ENCODE assay signal across 28 mouse cellular contexts in genomic region chr13:43349376-43349775, GRCm38 (mm10). TPM values are rescaled to one million over a fixed set of nuclear protein-coding genes. Genes with fewer than 3 reads are reported as not detected.
A peak's percentile ranks its signal among the peaks of the same experiment; 100 is the strongest.
DNase-seq lines count a peak whose midpoint lies in the region; ATAC-seq and TF ChIP-seq lines count a peak whose summit lies in the region.
"Had no signal": no experiment of that assay in that cellular context is flagged by ENCODE, and none has a peak within 500 bp of the region (broad histone marks: within the 10 kb centered on the region; RNA-seq: fewer than 3 reads in every experiment).

No protein-coding gene starts in this region.

- H3K4me3 ChIP-seq in liver, adult 2 months (ENCODE audit: insufficient read depth, low read depth, low read length), result no peak overlapping the region
- no peak overlapping the region for H3K4me3 ChIP-seq in liver, embryonic 11.5 days (ENCODE audit: low read depth, low read length)
- peak overlapping the region; percentile 89 for H3K4me3 ChIP-seq in megakaryocyte, embryonic 14.5 days (replicated peaks)
- H3K4me3 ChIP-seq in hindbrain, embryonic 12.5 days, result no peak overlapping the region
- H3K4me3 ChIP-seq: embryonic facial prominence, embryonic 10.5 days; embryonic facial prominence, embryonic 15.5 days; forebrain, embryonic 12.5 days; hindbrain, embryonic 10.5 days; kidney, embryonic 15.5 days; liver, embryonic 12.5 days; lung, embryonic 15.5 days; midbrain, embryonic 12.5 days; neural tube, embryonic 13.5 days; stomach, embryonic 15.5 days had no signal

- H3K9me3 ChIP-seq in liver, embryonic 11.5 days (ENCODE audit: control insufficient read depth, low read length), result no peaks in the 10 kb centered on the region
- H3K9me3 ChIP-seq in megakaryocyte, embryonic 14.5 days, result no peaks in the 10 kb centered on the region
- H3K9me3 ChIP-seq in hindbrain, embryonic 12.5 days (replicated peaks), result no peaks in the 10 kb centered on the region
- H3K9me3 ChIP-seq: embryonic facial prominence, embryonic 10.5 days; embryonic facial prominence, embryonic 15.5 days; forebrain, embryonic 12.5 days; hindbrain, embryonic 10.5 days; kidney, embryonic 15.5 days; liver, embryonic 12.5 days; lung, embryonic 15.5 days; midbrain, embryonic 12.5 days; neural tube, embryonic 13.5 days; stomach, embryonic 15.5 days had no signal

- H3K4me2 ChIP-seq in liver, embryonic 11.5 days, result no peak overlapping the region
- no peak overlapping the region for H3K4me2 ChIP-seq in hindbrain, embryonic 12.5 days (replicated peaks)
- H3K4me2 ChIP-seq: embryonic facial prominence, embryonic 15.5 days; forebrain, embryonic 12.5 days; kidney, embryonic 15.5 days; liver, embryonic 12.5 days; lung, embryonic 15.5 days; midbrain, embryonic 12.5 days; neural tube, embryonic 13.5 days; stomach, embryonic 15.5 days had no signal

- no peaks in the 10 kb centered on the region for H3K4me1 ChIP-seq in liver, adult 2 months (ENCODE audit: control insufficient read depth, insufficient read depth, low read length)
- H3K4me1 ChIP-seq in liver, embryonic 11.5 days (replicated peaks; ENCODE audit: control insufficient read depth, insufficient read depth, low read length), result no peaks in the 10 kb centered on the region
- H3K4me1 ChIP-seq in megakaryocyte, embryonic 14.5 days, result peaks cover 85% of the 10 kb centered on the region
- H3K4me1 ChIP-seq in hindbrain, embryonic 12.5 days, result no peaks in the 10 kb centered on the region
- H3K4me1 ChIP-seq: embryonic facial prominence, embryonic 15.5 days; forebrain, embryonic 12.5 days; kidney, embryonic 15.5 days; midbrain, embryonic 12.5 days; neural tube, embryonic 13.5 days; stomach, embryonic 15.5 days had no signal

- no peaks in the 10 kb centered on the region for H3K36me3 ChIP-seq in liver, adult 2 months (ENCODE audit: control insufficient read depth, insufficient read depth, low read length)
- no peaks in the 10 kb centered on the region for H3K36me3 ChIP-seq in liver, embryonic 11.5 days (ENCODE audit: control insufficient read depth, insufficient read depth, low read length)
- H3K36me3 ChIP-seq in megakaryocyte, embryonic 14.5 days (replicated peaks; ENCODE audit: low read length), result peaks cover 6% of the 10 kb centered on the region
- H3K36me3 ChIP-seq in hindbrain, embryonic 12.5 days, result no peaks in the 10 kb centered on the region
- H3K36me3 ChIP-seq: embryonic facial prominence, embryonic 10.5 days; embryonic facial prominence, embryonic 15.5 days; forebrain, embryonic 12.5 days; hindbrain, embryonic 10.5 days; kidney, embryonic 15.5 days; liver, embryonic 12.5 days; lung, embryonic 15.5 days; midbrain, embryonic 12.5 days; neural tube, embryonic 13.5 days; stomach, embryonic 15.5 days had no signal

- no peaks in the 10 kb centered on the region for H3K27me3 ChIP-seq in liver, adult 2 months (ENCODE audit: control insufficient read depth, insufficient read depth, low read length)
- no peaks in the 10 kb centered on the region for H3K27me3 ChIP-seq in liver, embryonic 11.5 days (replicated peaks; ENCODE audit: control insufficient read depth, insufficient read depth, low read length)
- H3K27me3 ChIP-seq in megakaryocyte, embryonic 14.5 days (replicated peaks), result no peaks in the 10 kb centered on the region
- no peaks in the 10 kb centered on the region for H3K27me3 ChIP-seq in hindbrain, embryonic 12.5 days
- H3K27me3 ChIP-seq: embryonic facial prominence, embryonic 15.5 days; forebrain, embryonic 12.5 days; kidney, embryonic 15.5 days; liver, embryonic 12.5 days; lung, embryonic 15.5 days; midbrain, embryonic 12.5 days; neural tube, embryonic 13.5 days; stomach, embryonic 15.5 days had no signal

- no peak for TF ChIP-seq POLR2A in liver, adult 2 months (IDR thresholded peaks at IDR 0.05; ENCODE audit: extremely low read depth, insufficient read depth, low read length)

- no peak overlapping the region; the same call in 1 of the 2 replicates for H3K27ac ChIP-seq in liver, adult 2 months (replicated peaks; ENCODE audit: insufficient read depth, low read depth, low read length)
- H3K27ac ChIP-seq in liver, embryonic 11.5 days (ENCODE audit: low read depth, low read length), result no peak overlapping the region
- H3K27ac ChIP-seq in hindbrain, embryonic 12.5 days, result no peak overlapping the region
- H3K27ac ChIP-seq: embryonic facial prominence, embryonic 10.5 days; embryonic facial prominence, embryonic 15.5 days; forebrain, embryonic 12.5 days; hindbrain, embryonic 10.5 days; kidney, embryonic 15.5 days; liver, embryonic 12.5 days; lung, embryonic 15.5 days; midbrain, embryonic 12.5 days; neural tube, embryonic 13.5 days; stomach, embryonic 15.5 days had no signal

- no peak for ATAC-seq in liver, embryonic 11.5 days (replicated peaks; ENCODE audit: low FRiP score)
- no peak for ATAC-seq in megakaryocyte, adult 5-6 weeks (ENCODE audit: poor library complexity, severe bottlenecking)
- ATAC-seq in hindbrain, embryonic 12.5 days (ENCODE audit: low FRiP score), result no peak
- ATAC-seq: hindbrain, embryonic 16.5 days; liver, embryonic 12.5 days had no signal

- WGBS in liver, adult 2 months, result 68% methylated on average over 8 of the region's 8 CpGs
- WGBS in liver, embryonic 11.5 days, result 76% methylated on average over 8 of the region's 8 CpGs
- WGBS in hindbrain, embryonic 12.5 days, result 81% methylated on average over 8 of the region's 8 CpGs

- no peaks in the 10 kb centered on the region for H3K79me2 ChIP-seq in liver, adult 2 months (ENCODE audit: control insufficient read depth, insufficient read depth, low read length)

- no peak for TF ChIP-seq CTCF in liver, adult 2 months (IDR thresholded peaks at IDR 0.05; ENCODE audit: low read depth, low read length)

- no peak overlapping the region for H3K9ac ChIP-seq in liver, adult 2 months (ENCODE audit: low read depth, low read length)
- no peak overlapping the region for H3K9ac ChIP-seq in liver, embryonic 11.5 days (ENCODE audit: low read depth, low read length)
- no peak overlapping the region for H3K9ac ChIP-seq in hindbrain, embryonic 12.5 days
- H3K9ac ChIP-seq: embryonic facial prominence, embryonic 15.5 days; forebrain, embryonic 12.5 days; kidney, embryonic 15.5 days; liver, embryonic 12.5 days; lung, embryonic 15.5 days; midbrain, embryonic 12.5 days; neural tube, embryonic 13.5 days; stomach, embryonic 15.5 days had no signal

- peak; percentile 75 for DNase-seq in liver, adult 2 months (ENCODE audit: extremely low read depth, low read depth, low spot score)
- no peak for DNase-seq in liver, embryonic 11.5 days (ENCODE audit: low spot score)
- DNase-seq in urinary bladder, postnatal 25 days (ENCODE audit: low spot score), result peak; percentile 8
- DNase-seq in urinary bladder, postnatal 4 days (ENCODE audit: low spot score in 2 of 2), result no peak
- DNase-seq in cerebellum, postnatal 4 days (ENCODE audit: low spot score in 2 of 2), result no peak
- DNase-seq: adrenal gland, adult 8-10 months; cerebellum, adult 2 months; cerebellum, postnatal 14 days; gastrocnemius, postnatal 10 days; heart, postnatal 14 days; kidney, adult 18-20 months; kidney, postnatal 25 days; right cerebral cortex, postnatal 25 days; thymus, postnatal 4 days had no signal

RNA-seq across cellular contexts. Expression of gene Sirt5, which starts 15.9 kb away (rescaled TPM):
- 16.9 and 21.6 TPM in 2 replicates for total RNA-seq in liver, adult 2 months (2014; rRNA removed)
- 7.4 and 8.7 TPM in 2 replicates for polyA plus RNA-seq in liver, adult 2 months (2012; rRNA removed)
- 12.9 and 13.7 TPM in 2 replicates for polyA plus RNA-seq in liver, embryonic 11.5 days (2014; fragmentation: Nextera tagmentation; extraction: Ambion mirVana)
- polyA plus RNA-seq in megakaryocyte, embryonic 14.5 days (2012; ENCODE audit: insufficient read depth, low replicate concordance), result 9.0 and 15.9 TPM in 2 replicates
- total RNA-seq in megakaryocyte, adult 5-6 weeks (2015), result 1.2 and 2.3 TPM in 2 replicates
- 0.92 and 2.5 TPM in 2 replicates for total RNA-seq in megakaryocyte, adult 5-6 weeks (2017)
- 33.8 and 35.9 TPM in 2 replicates for polyA plus RNA-seq in hindbrain, embryonic 12.5 days (2016; fragmentation: Nextera tagmentation; extraction: Ambion mirVana)

RNA-seq across cellular contexts. Expression of gene Gfod1, which starts 45.4 kb away (rescaled TPM):
- 0.74 and 1.0 TPM in 2 replicates for total RNA-seq in liver, adult 2 months (2014; rRNA removed)
- polyA plus RNA-seq in liver, adult 2 months (2012; rRNA removed), result 0.61 and 1.0 TPM in 2 replicates
- polyA plus RNA-seq in liver, embryonic 11.5 days (2014; fragmentation: Nextera tagmentation; extraction: Ambion mirVana), result 0.37 and 0.42 TPM in 2 replicates
- 5.5 and 23.4 TPM in 2 replicates for polyA plus RNA-seq in megakaryocyte, embryonic 14.5 days (2012; ENCODE audit: insufficient read depth, low replicate concordance)
- 10.8 and 16.8 TPM in 2 replicates for total RNA-seq in megakaryocyte, adult 5-6 weeks (2015)
- total RNA-seq in megakaryocyte, adult 5-6 weeks (2017), result 4.9 and 7.2 TPM in 2 replicates
- polyA plus RNA-seq in hindbrain, embryonic 12.5 days (2016; fragmentation: Nextera tagmentation; extraction: Ambion mirVana), result 1.2 and 1.6 TPM in 2 replicates

RNA-seq across cellular contexts. Expression of gene Nol7, which starts 48.8 kb away (rescaled TPM):
- total RNA-seq in liver, adult 2 months (2014; rRNA removed), result 50.3 and 55.5 TPM in 2 replicates
- 48.9 and 55.5 TPM in 2 replicates for polyA plus RNA-seq in liver, adult 2 months (2012; rRNA removed)
- 221 and 223 TPM in 2 replicates for polyA plus RNA-seq in liver, embryonic 11.5 days (2014; fragmentation: Nextera tagmentation; extraction: Ambion mirVana)
- 91.2 and 260 TPM in 2 replicates for polyA plus RNA-seq in megakaryocyte, embryonic 14.5 days (2012; ENCODE audit: insufficient read depth, low replicate concordance)
- 103 and 124 TPM in 2 replicates for total RNA-seq in megakaryocyte, adult 5-6 weeks (2015)
- total RNA-seq in megakaryocyte, adult 5-6 weeks (2017), result 147 and 159 TPM in 2 replicates
- 171 and 174 TPM in 2 replicates for polyA plus RNA-seq in hindbrain, embryonic 12.5 days (2016; fragmentation: Nextera tagmentation; extraction: Ambion mirVana)

Comparison
In these comparisons a context has a peak if more than half of its experiments do, and no peak if none do; other contexts are left out.
1. DNase-seq: peak in liver, adult 2 months (single experiment) and urinary bladder, postnatal 25 days (single experiment); none in liver, embryonic 11.5 days (single experiment), urinary bladder, postnatal 4 days (0 of 2) and cerebellum, postnatal 4 days (0 of 2).